Comparison of ENCODE assay signal across 21 mouse cellular contexts in genomic region chr10:99114295-99114694, GRCm38 (mm10). TPM values are rescaled to one million over a fixed set of nuclear protein-coding genes. Genes with fewer than 3 reads are reported as not detected.
"Had no signal": no experiment of that assay in that cellular context is flagged by ENCODE, and none has a peak within 500 bp of the region (broad histone marks: within the 10 kb centered on the region; RNA-seq: fewer than 3 reads in every experiment).

No protein-coding gene starts in this region.

- H3K27ac ChIP-seq: limb, embryonic 12.5 days; limb, embryonic 15.5 days; liver, embryonic 12.5 days; liver, embryonic 15.5 days; midbrain, embryonic 12.5 days; midbrain, embryonic 15.5 days; neural tube, embryonic 13.5 days had no signal

- ATAC-seq: liver, embryonic 12.5 days; lung, postnatal 0 days; midbrain, embryonic 15.5 days had no signal

- H3K9ac ChIP-seq: limb, embryonic 12.5 days; limb, embryonic 15.5 days; liver, embryonic 12.5 days; liver, embryonic 15.5 days; midbrain, embryonic 12.5 days; midbrain, embryonic 15.5 days; neural tube, embryonic 13.5 days had no signal

- H3K9me3 ChIP-seq: limb, embryonic 12.5 days; limb, embryonic 15.5 days; liver, embryonic 15.5 days; midbrain, embryonic 12.5 days; midbrain, embryonic 15.5 days; neural tube, embryonic 13.5 days had no signal

- H3K27me3 ChIP-seq: limb, embryonic 12.5 days; limb, embryonic 15.5 days; liver, embryonic 12.5 days; liver, embryonic 15.5 days; midbrain, embryonic 12.5 days; midbrain, embryonic 15.5 days; neural tube, embryonic 13.5 days had no signal

- H3K4me3 ChIP-seq: limb, embryonic 12.5 days; limb, embryonic 15.5 days; liver, embryonic 12.5 days; liver, embryonic 15.5 days; midbrain, embryonic 12.5 days; midbrain, embryonic 15.5 days; neural tube, embryonic 13.5 days had no signal

- H3K4me2 ChIP-seq: limb, embryonic 12.5 days; limb, embryonic 15.5 days; liver, embryonic 12.5 days; liver, embryonic 15.5 days; midbrain, embryonic 12.5 days; midbrain, embryonic 15.5 days; neural tube, embryonic 13.5 days had no signal

- DNase-seq: kidney, adult 18-20 months; kidney, adult 9 months; kidney, postnatal 14 days; kidney, postnatal 4 days; left cerebral cortex, postnatal 4 days; lung, adult 18-20 months; lung, postnatal 4 days; retina, postnatal 1 day; right cerebral cortex, postnatal 25 days; thymus, adult 2 months; thymus, postnatal 4 days had no signal

RNA-seq across cellular contexts. Expression of gene Phxr2, which starts 11.8 kb away (rescaled TPM):
- polyA plus RNA-seq: kidney, embryonic 16.5 days; limb, embryonic 15.5 days; liver, embryonic 12.5 days; liver, embryonic 15.5 days; lung, postnatal 0 days; midbrain, embryonic 12.5 days; midbrain, embryonic 15.5 days; neural tube, embryonic 13.5 days; spleen, adult 2 months had no signal
